ENCODE assay signal across 8 mouse cellular contexts in the genomic region with DNA sequence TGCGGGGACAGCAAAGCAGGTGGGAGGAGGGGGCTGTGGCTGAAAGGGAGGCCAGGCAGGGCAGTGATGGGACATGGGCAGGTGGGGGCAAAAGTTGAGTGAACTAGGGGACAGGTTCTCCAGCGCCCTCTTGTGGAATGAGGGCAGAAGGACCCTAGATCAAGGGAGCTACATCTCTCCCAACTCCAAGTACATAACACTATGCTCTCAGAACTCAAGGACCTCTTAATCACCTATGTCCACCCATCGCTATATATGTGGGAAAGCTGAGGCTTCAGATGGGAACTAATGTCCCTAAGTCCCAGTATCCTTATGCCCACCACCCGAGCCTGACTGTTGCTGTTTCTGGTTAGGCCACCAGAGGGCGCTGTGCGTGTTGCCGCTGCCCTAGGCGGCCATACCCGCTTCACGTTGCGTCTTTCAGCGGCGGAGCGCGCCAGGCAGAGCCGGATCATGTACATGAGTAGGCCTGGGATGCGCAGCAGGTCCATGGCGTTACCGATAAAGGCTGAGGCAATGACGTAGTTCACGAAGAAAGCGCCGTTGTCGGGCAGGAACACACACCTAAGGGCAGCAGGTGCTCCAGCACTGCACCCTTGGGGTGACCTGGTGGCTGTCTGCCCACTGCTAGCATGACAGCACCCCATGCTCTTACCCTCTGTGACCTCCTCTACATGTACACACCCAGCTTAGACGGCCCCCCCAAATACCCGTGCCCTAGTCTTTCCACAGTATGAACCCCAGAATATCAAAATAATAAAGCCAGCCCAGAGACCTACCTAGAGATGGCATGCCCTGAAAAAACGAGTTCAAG. TPM values are rescaled to one million over a fixed set of nuclear protein-coding genes. Genes with fewer than 3 reads are reported as not detected.
DNase-seq lines count a peak whose midpoint lies in the region; ATAC-seq and TF ChIP-seq lines count a peak whose summit lies in the region.

No protein-coding gene starts in this region.

- no peak overlapping the region for H3K27ac ChIP-seq in embryonic facial prominence, embryonic 11.5 days (replicated peaks; ENCODE audit: low read depth, low read length)
- H3K27ac ChIP-seq in heart, embryonic 11.5 days (ENCODE audit: low read depth, low read length) = no peak overlapping the region
- H3K27ac ChIP-seq in kidney, embryonic 14.5 days (ENCODE audit: low read depth, low read length) = no peak overlapping the region
- no peak overlapping the region for H3K27ac ChIP-seq in limb, embryonic 14.5 days (replicated peaks; ENCODE audit: low read depth, low read length)
- H3K27ac ChIP-seq in midbrain, postnatal 0 days (ENCODE audit: low read depth, low read length) = peak overlapping the region; percentile 47; the same call in 1 of the 2 replicates

- H3K36me3 ChIP-seq in embryonic facial prominence, embryonic 11.5 days (replicated peaks; ENCODE audit: control insufficient read depth, insufficient read depth, low read depth, low read length) = no peaks in the 10 kb centered on the region
- H3K36me3 ChIP-seq in heart, embryonic 11.5 days (ENCODE audit: control insufficient read depth, insufficient read depth, low read length) = peaks cover 3% of the 10 kb centered on the region; the same call in 1 of the 2 replicates
- H3K36me3 ChIP-seq in kidney, embryonic 14.5 days (ENCODE audit: control insufficient read depth, insufficient read depth, low read length) = peaks cover 32% of the 10 kb centered on the region
- peaks cover 63% of the 10 kb centered on the region for H3K36me3 ChIP-seq in limb, embryonic 14.5 days (ENCODE audit: control insufficient read depth, insufficient read depth, low read length)
- H3K36me3 ChIP-seq in midbrain, postnatal 0 days (ENCODE audit: insufficient read depth, low read length) = peaks cover 54% of the 10 kb centered on the region

- H3K4me2 ChIP-seq in embryonic facial prominence, embryonic 11.5 days (ENCODE audit: low read depth, low read length) = no peak overlapping the region
- H3K4me2 ChIP-seq in heart, embryonic 11.5 days = peak overlapping the region; percentile 31
- 0 out of 2 replicates have a peak overlapping the region, but pooled peaks have one; percentile 2 for H3K4me2 ChIP-seq in kidney, embryonic 14.5 days (replicated peaks; ENCODE audit: low read depth, low read length)
- no peak overlapping the region for H3K4me2 ChIP-seq in limb, embryonic 14.5 days (replicated peaks; ENCODE audit: low read depth, low read length, severe bottlenecking)
- H3K4me2 ChIP-seq in midbrain, postnatal 0 days (ENCODE audit: low read depth, low read length, poor library complexity, severe bottlenecking) = peak overlapping the region; percentile 18; the same call in 1 of the 2 replicates

- no peak for TF ChIP-seq POLR2A in limb, embryonic 14.5 days (IDR thresholded peaks at IDR 0.05; ENCODE audit: borderline replicate concordance, extremely low read depth, insufficient read depth, insufficient read length)

- H3K27me3 ChIP-seq in embryonic facial prominence, embryonic 11.5 days (ENCODE audit: control insufficient read depth, insufficient read depth, low read length) = no peaks in the 10 kb centered on the region
- H3K27me3 ChIP-seq in heart, embryonic 11.5 days (ENCODE audit: control insufficient read depth, insufficient read depth, low read length) = no peaks in the 10 kb centered on the region
- H3K27me3 ChIP-seq in kidney, embryonic 14.5 days (ENCODE audit: control insufficient read depth, insufficient read depth, low read length) = no peaks in the 10 kb centered on the region
- no peaks in the 10 kb centered on the region for H3K27me3 ChIP-seq in limb, embryonic 14.5 days (ENCODE audit: control insufficient read depth, insufficient read depth, low read length)
- no peaks in the 10 kb centered on the region for H3K27me3 ChIP-seq in midbrain, postnatal 0 days (ENCODE audit: insufficient read depth, low read length)

- peak; percentile 98 for TF ChIP-seq CTCF in midbrain, postnatal 0 days (IDR thresholded peaks at IDR 0.05)

- no peak overlapping the region for H3K9ac ChIP-seq in embryonic facial prominence, embryonic 11.5 days (replicated peaks; ENCODE audit: low read length)
- peak overlapping the region; percentile 16; the same call in 1 of the 2 replicates for H3K9ac ChIP-seq in heart, embryonic 11.5 days (ENCODE audit: low read depth, low read length)
- H3K9ac ChIP-seq in kidney, embryonic 14.5 days (ENCODE audit: low read depth, low read length) = no peak overlapping the region
- H3K9ac ChIP-seq in limb, embryonic 14.5 days (ENCODE audit: low read depth, low read length, severe bottlenecking) = no peak overlapping the region
- no peak overlapping the region for H3K9ac ChIP-seq in midbrain, postnatal 0 days (replicated peaks; ENCODE audit: low read length, poor library complexity, severe bottlenecking)

- no peak overlapping the region for H3K4me3 ChIP-seq in embryonic facial prominence, embryonic 11.5 days (ENCODE audit: low read depth, low read length)
- H3K4me3 ChIP-seq in heart, embryonic 11.5 days (ENCODE audit: low read depth, low read length) = no peak overlapping the region
- no peak overlapping the region for H3K4me3 ChIP-seq in kidney, embryonic 14.5 days (ENCODE audit: low read length)
- no peak overlapping the region for H3K4me3 ChIP-seq in limb, embryonic 14.5 days (replicated peaks; ENCODE audit: low read length)
- H3K4me3 ChIP-seq in midbrain, postnatal 0 days (ENCODE audit: low read depth, low read length) = no peak overlapping the region

- peak; percentile 49 for DNase-seq in 3134 (ENCODE audit: extremely low read depth, insufficient read length, low spot score)
- DNase-seq in adrenal gland, postnatal 14 days = peak; percentile 87
- DNase-seq in embryonic facial prominence, embryonic 11.5 days (ENCODE audit: low spot score) = peak; percentile 79
- peak; percentile 58 for DNase-seq in limb, embryonic 14.5 days (ENCODE audit: low spot score)
- peak; percentile 80 for DNase-seq in midbrain, postnatal 0 days (ENCODE audit: low spot score)
- peak; percentile 73 to 94 for DNase-seq in spleen, postnatal 4 days (ENCODE audit: low spot score in 2 of 2)

- no peaks in the 10 kb centered on the region for H3K9me3 ChIP-seq in embryonic facial prominence, embryonic 11.5 days (replicated peaks; ENCODE audit: control insufficient read depth, low read length)
- H3K9me3 ChIP-seq in heart, embryonic 11.5 days (replicated peaks; ENCODE audit: control insufficient read depth, low read length) = no peaks in the 10 kb centered on the region
- H3K9me3 ChIP-seq in kidney, embryonic 14.5 days (ENCODE audit: control insufficient read depth, low read length) = no peaks in the 10 kb centered on the region
- H3K9me3 ChIP-seq in limb, embryonic 14.5 days (ENCODE audit: control insufficient read depth, low read length) = no peaks in the 10 kb centered on the region
- H3K9me3 ChIP-seq in midbrain, postnatal 0 days (ENCODE audit: low read length) = no peaks in the 10 kb centered on the region

- peak; percentile 53; the same call in 1 of the 2 replicates for ATAC-seq in embryonic facial prominence, embryonic 11.5 days (replicated peaks; ENCODE audit: insufficient number of reproducible peaks, low FRiP score, low TSS enrichment, low read depth)
- ATAC-seq in heart, embryonic 11.5 days (replicated peaks; ENCODE audit: insufficient number of reproducible peaks, low FRiP score, low TSS enrichment) = no peak
- peak; percentile 33; the same call in 1 of the 2 replicates for ATAC-seq in kidney, embryonic 14.5 days (ENCODE audit: low FRiP score, low TSS enrichment)
- ATAC-seq in limb, embryonic 14.5 days (ENCODE audit: low FRiP score, low read depth) = peak; percentile 45; the same call in 1 of the 2 replicates
- peak; percentile 79 for ATAC-seq in midbrain, postnatal 0 days (ENCODE audit: low FRiP score)

- WGBS in embryonic facial prominence, embryonic 11.5 days = 25% methylated on average over 27 of the region's 27 CpGs
- 22% methylated on average over 27 of the region's 27 CpGs for WGBS in heart, embryonic 11.5 days (ENCODE audit: insufficient replicate concordance)
- WGBS in kidney, embryonic 14.5 days = 32% methylated on average over 26 of the region's 27 CpGs
- 30% methylated on average over 27 of the region's 27 CpGs for WGBS in limb, embryonic 14.5 days
- WGBS in midbrain, postnatal 0 days = 22% methylated on average over 26 of the region's 27 CpGs

- no peaks in the 10 kb centered on the region for H3K4me1 ChIP-seq in embryonic facial prominence, embryonic 11.5 days (ENCODE audit: control insufficient read depth, insufficient read depth, low read length)
- H3K4me1 ChIP-seq in heart, embryonic 11.5 days (ENCODE audit: control insufficient read depth, insufficient read depth, low read length) = no peaks in the 10 kb centered on the region
- peaks cover 12% of the 10 kb centered on the region for H3K4me1 ChIP-seq in kidney, embryonic 14.5 days (ENCODE audit: control insufficient read depth, insufficient read depth, low read length)
- no peaks in the 10 kb centered on the region for H3K4me1 ChIP-seq in limb, embryonic 14.5 days (ENCODE audit: control insufficient read depth, insufficient read depth, low read length)
- no peaks in the 10 kb centered on the region for H3K4me1 ChIP-seq in midbrain, postnatal 0 days (ENCODE audit: insufficient read depth, low read length)

RNA-seq across cellular contexts. Expression of gene Capn11, which starts 4.2 kb away (rescaled TPM):
- 0.11 and 0.49 TPM in 2 replicates for total RNA-seq in adrenal gland, postnatal 14 days (2021)
- polyA plus RNA-seq in embryonic facial prominence, embryonic 11.5 days (2014; fragmentation: Nextera tagmentation; extraction: Ambion mirVana) = 0.28 and 0.52 TPM in 2 replicates
- 0.32 and 0.52 TPM in 2 replicates for polyA plus RNA-seq in heart, embryonic 11.5 days (2014; fragmentation: Nextera tagmentation; extraction: Ambion mirVana)
- polyA plus RNA-seq in kidney, embryonic 14.5 days (2014; fragmentation: Nextera tagmentation; extraction: Ambion mirVana) = 0.10 TPM in 1 of 2 replicates, not detected in the other
- 0.03 and 0.23 TPM in 2 replicates for polyA plus RNA-seq in limb, embryonic 14.5 days (2012; rRNA removed)
- polyA plus RNA-seq in limb, embryonic 14.5 days (2014; fragmentation: Nextera tagmentation; extraction: Ambion mirVana) = not detected in 2 replicates
- total RNA-seq in midbrain, postnatal 0 days (2014; rRNA removed) = 1.2 and 1.4 TPM in 2 replicates
- 0.19 and 1.4 TPM in 2 replicates for polyA plus RNA-seq in midbrain, postnatal 0 days (2015; fragmentation: Nextera tagmentation; extraction: Ambion mirVana)

RNA-seq across cellular contexts. Expression of gene Mrpl14, which starts 22.8 kb away (rescaled TPM):
- 119 and 122 TPM in 2 replicates for total RNA-seq in adrenal gland, postnatal 14 days (2021)
- polyA plus RNA-seq in embryonic facial prominence, embryonic 11.5 days (2014; fragmentation: Nextera tagmentation; extraction: Ambion mirVana) = 127 and 141 TPM in 2 replicates
- polyA plus RNA-seq in heart, embryonic 11.5 days (2014; fragmentation: Nextera tagmentation; extraction: Ambion mirVana) = 131 and 135 TPM in 2 replicates
- polyA plus RNA-seq in kidney, embryonic 14.5 days (2014; fragmentation: Nextera tagmentation; extraction: Ambion mirVana) = 154 and 192 TPM in 2 replicates
- 98.3 and 113 TPM in 2 replicates for polyA plus RNA-seq in limb, embryonic 14.5 days (2012; rRNA removed)
- 146 and 147 TPM in 2 replicates for polyA plus RNA-seq in limb, embryonic 14.5 days (2014; fragmentation: Nextera tagmentation; extraction: Ambion mirVana)
- 41.9 and 42.8 TPM in 2 replicates for total RNA-seq in midbrain, postnatal 0 days (2014; rRNA removed)
- polyA plus RNA-seq in midbrain, postnatal 0 days (2015; fragmentation: Nextera tagmentation; extraction: Ambion mirVana) = 113 and 114 TPM in 2 replicates

RNA-seq across cellular contexts. Expression of gene Tmem63b, which starts 23.4 kb away (rescaled TPM):
- total RNA-seq in adrenal gland, postnatal 14 days (2021) = 45.4 and 48.1 TPM in 2 replicates
- 23.5 and 24.8 TPM in 2 replicates for polyA plus RNA-seq in embryonic facial prominence, embryonic 11.5 days (2014; fragmentation: Nextera tagmentation; extraction: Ambion mirVana)
- polyA plus RNA-seq in heart, embryonic 11.5 days (2014; fragmentation: Nextera tagmentation; extraction: Ambion mirVana) = 27.6 and 29.8 TPM in 2 replicates
- polyA plus RNA-seq in kidney, embryonic 14.5 days (2014; fragmentation: Nextera tagmentation; extraction: Ambion mirVana) = 23.1 and 28.0 TPM in 2 replicates
- polyA plus RNA-seq in limb, embryonic 14.5 days (2012; rRNA removed) = 90.7 and 113 TPM in 2 replicates
- polyA plus RNA-seq in limb, embryonic 14.5 days (2014; fragmentation: Nextera tagmentation; extraction: Ambion mirVana) = 24.5 and 28.5 TPM in 2 replicates
- 213 and 264 TPM in 2 replicates for total RNA-seq in midbrain, postnatal 0 days (2014; rRNA removed)
- 149 and 153 TPM in 2 replicates for polyA plus RNA-seq in midbrain, postnatal 0 days (2015; fragmentation: Nextera tagmentation; extraction: Ambion mirVana)

Comparison
In these comparisons a context has a peak if more than half of its experiments do, and no peak if none do; other contexts are left out.
1. H3K4me2 ChIP-seq: peak in heart, embryonic 11.5 days (single experiment), kidney, embryonic 14.5 days (single experiment) and midbrain, postnatal 0 days (single experiment); none in embryonic facial prominence, embryonic 11.5 days (single experiment) and limb, embryonic 14.5 days (single experiment).
2. Peak in every context shown above with its lines, with median percentiles within 50 percentile points of each other: DNase-seq.